Comparison of ENCODE assay signal across 23 mouse cellular contexts in the genomic region with DNA sequence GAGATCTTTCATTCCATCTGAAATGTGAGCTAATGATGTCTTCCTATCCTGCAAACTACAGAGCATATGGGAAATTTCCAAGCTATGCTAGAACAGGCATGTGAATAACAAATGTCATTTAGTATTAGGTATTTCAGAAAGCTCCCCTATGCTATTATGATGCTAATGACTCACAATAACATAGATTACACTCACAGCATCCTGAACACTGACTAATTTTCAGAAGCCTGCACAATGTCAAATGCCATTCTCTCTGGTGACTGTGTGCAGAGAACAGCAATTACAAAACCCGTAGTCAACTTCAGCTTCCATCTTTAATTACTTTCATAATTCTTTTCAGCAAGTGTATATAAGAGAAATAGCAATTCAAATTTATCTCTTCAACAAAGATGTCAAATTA.
A peak's percentile ranks its signal among the peaks of the same experiment; 100 is the strongest.
DNase-seq lines count a peak whose midpoint lies in the region; ATAC-seq and TF ChIP-seq lines count a peak whose summit lies in the region.
"Had no signal": no experiment of that assay in that cellular context is flagged by ENCODE, and none has a peak within 500 bp of the region (broad histone marks: within the 10 kb centered on the region; RNA-seq: fewer than 3 reads in every experiment).

No protein-coding gene starts in this region.

- no peaks in the 10 kb centered on the region for H3K9me3 ChIP-seq in heart, postnatal 0 days (replicated peaks; ENCODE audit: control insufficient read depth, low read length)
- no peaks in the 10 kb centered on the region for H3K9me3 ChIP-seq in heart, embryonic 11.5 days (replicated peaks; ENCODE audit: control insufficient read depth, low read length)
- H3K9me3 ChIP-seq in midbrain, embryonic 14.5 days (ENCODE audit: control insufficient read depth, low read length): no peaks in the 10 kb centered on the region
- no peaks in the 10 kb centered on the region for H3K9me3 ChIP-seq in midbrain, embryonic 13.5 days
- H3K9me3 ChIP-seq: forebrain, embryonic 10.5 days; heart, embryonic 13.5 days; hindbrain, embryonic 12.5 days; hindbrain, embryonic 15.5 days had no signal

- no peaks in the 10 kb centered on the region; the same call in 1 of the 2 replicates for H3K36me3 ChIP-seq in heart, postnatal 0 days (replicated peaks; ENCODE audit: control insufficient read depth, insufficient read depth, low read length)
- H3K36me3 ChIP-seq in heart, embryonic 11.5 days (ENCODE audit: control insufficient read depth, insufficient read depth, low read length): no peaks in the 10 kb centered on the region
- H3K36me3 ChIP-seq in midbrain, embryonic 14.5 days (ENCODE audit: control insufficient read depth, insufficient read depth, low read length): no peaks in the 10 kb centered on the region
- H3K36me3 ChIP-seq in midbrain, embryonic 13.5 days: no peaks in the 10 kb centered on the region
- H3K36me3 ChIP-seq: forebrain, embryonic 10.5 days; heart, embryonic 13.5 days; hindbrain, embryonic 12.5 days; hindbrain, embryonic 15.5 days had no signal

- ATAC-seq in heart, postnatal 0 days (ENCODE audit: insufficient read depth, low read depth): peak; percentile 20; the same call in 1 of the 2 replicates
- ATAC-seq in heart, embryonic 11.5 days (replicated peaks; ENCODE audit: insufficient number of reproducible peaks, low FRiP score, low TSS enrichment): no peak
- no peak for ATAC-seq in midbrain, embryonic 14.5 days (ENCODE audit: low FRiP score, low TSS enrichment)
- ATAC-seq in midbrain, embryonic 13.5 days: no peak
- ATAC-seq: activated CD4-positive, CD25-positive, alpha-beta regulatory T cell, adult 4 months; CD4-positive, CD25-positive, alpha-beta regulatory T cell, adult 4 months; forebrain, embryonic 14.5 days; inflammation-experienced regulatory T-cells, adult 6 months; intestine, embryonic 16.5 days had no signal

- no peak overlapping the region for H3K9ac ChIP-seq in heart, postnatal 0 days (replicated peaks; ENCODE audit: low read depth, low read length)
- H3K9ac ChIP-seq in heart, embryonic 11.5 days (ENCODE audit: low read depth, low read length): no peak overlapping the region
- H3K9ac ChIP-seq in midbrain, embryonic 14.5 days (replicated peaks; ENCODE audit: low read length): no peak overlapping the region
- H3K9ac ChIP-seq in midbrain, embryonic 13.5 days (replicated peaks): no peak overlapping the region
- H3K9ac ChIP-seq: heart, embryonic 13.5 days; hindbrain, embryonic 12.5 days; hindbrain, embryonic 15.5 days had no signal

- no peak overlapping the region for H3K4me3 ChIP-seq in heart, postnatal 0 days (ENCODE audit: low read depth, low read length)
- H3K4me3 ChIP-seq in heart, embryonic 11.5 days (ENCODE audit: low read depth, low read length): no peak overlapping the region
- H3K4me3 ChIP-seq in midbrain, embryonic 14.5 days (replicated peaks; ENCODE audit: low read depth, low read length): no peak overlapping the region
- H3K4me3 ChIP-seq in midbrain, embryonic 13.5 days (replicated peaks): no peak overlapping the region
- H3K4me3 ChIP-seq: forebrain, embryonic 10.5 days; gastrocnemius, adult 2 months; heart, embryonic 13.5 days; hindbrain, embryonic 12.5 days; hindbrain, embryonic 15.5 days had no signal

- no peak for TF ChIP-seq EP300 in heart, postnatal 0 days (IDR thresholded peaks at IDR 0.05; ENCODE audit: low read depth)

- WGBS in heart, postnatal 0 days: 57% methylated on average over 1 of the region's 1 CpGs
- WGBS in heart, embryonic 11.5 days (ENCODE audit: insufficient replicate concordance): 61% methylated on average over 1 of the region's 1 CpGs
- WGBS in midbrain, embryonic 14.5 days: 62% methylated on average over 1 of the region's 1 CpGs
- 76% methylated on average over 1 of the region's 1 CpGs for WGBS in midbrain, embryonic 13.5 days

- H3K27ac ChIP-seq in heart, postnatal 0 days (ENCODE audit: low read depth): no peak overlapping the region
- no peak overlapping the region for H3K27ac ChIP-seq in heart, embryonic 11.5 days (ENCODE audit: low read depth, low read length)
- no peak overlapping the region for H3K27ac ChIP-seq in midbrain, embryonic 14.5 days (replicated peaks; ENCODE audit: low read depth, low read length)
- H3K27ac ChIP-seq in midbrain, embryonic 13.5 days: no peak overlapping the region
- H3K27ac ChIP-seq: forebrain, embryonic 10.5 days; gastrocnemius, adult 2 months; heart, embryonic 13.5 days; hindbrain, embryonic 12.5 days; hindbrain, embryonic 15.5 days had no signal

- DNase-seq in heart, postnatal 0 days (ENCODE audit: low spot score): no peak
- peak; percentile 15 for DNase-seq in midbrain, embryonic 14.5 days
- peak; percentile 33 for DNase-seq in brain, embryonic 14.5 days (ENCODE audit: low read depth)
- no peak for DNase-seq in gastrocnemius, adult 8-10 months (ENCODE audit: low spot score in 2 of 2)
- DNase-seq: adrenal gland, adult 8-10 months; adrenal gland, postnatal 25 days; cerebellum, adult 18-20 months; cerebellum, adult 9-10 months; cerebellum, postnatal 14 days; gastrocnemius, adult 2 months; gastrocnemius, postnatal 25 days; heart, adult 18-20 months had no signal

- no peak for TF ChIP-seq POLR2A in brain, embryonic 14.5 days (IDR thresholded peaks at IDR 0.05; ENCODE audit: borderline replicate concordance, extremely low read depth, insufficient read depth, insufficient read length, poor library complexity, severe bottlenecking)

- no peaks in the 10 kb centered on the region for H3K27me3 ChIP-seq in heart, postnatal 0 days (ENCODE audit: control insufficient read depth, insufficient read depth, low read length)
- H3K27me3 ChIP-seq in heart, embryonic 11.5 days (ENCODE audit: control insufficient read depth, insufficient read depth, low read length): no peaks in the 10 kb centered on the region
- H3K27me3 ChIP-seq in midbrain, embryonic 14.5 days (ENCODE audit: control insufficient read depth, insufficient read depth, low read length): no peaks in the 10 kb centered on the region
- no peaks in the 10 kb centered on the region for H3K27me3 ChIP-seq in midbrain, embryonic 13.5 days
- H3K27me3 ChIP-seq: heart, embryonic 13.5 days; hindbrain, embryonic 12.5 days; hindbrain, embryonic 15.5 days had no signal

- TF ChIP-seq CTCF in heart, postnatal 0 days (IDR thresholded peaks at IDR 0.05; ENCODE audit: low read depth): no peak
- no peak for TF ChIP-seq CTCF in brain, embryonic 14.5 days (IDR thresholded peaks at IDR 0.05; ENCODE audit: borderline replicate concordance, extremely low read depth, insufficient read depth, insufficient read length)

- H3K4me1 ChIP-seq in heart, postnatal 0 days (ENCODE audit: control insufficient read depth, insufficient read depth): no peaks in the 10 kb centered on the region
- no peaks in the 10 kb centered on the region for H3K4me1 ChIP-seq in heart, embryonic 11.5 days (ENCODE audit: control insufficient read depth, insufficient read depth, low read length)
- no peaks in the 10 kb centered on the region for H3K4me1 ChIP-seq in midbrain, embryonic 14.5 days (ENCODE audit: control insufficient read depth, insufficient read depth, low read length)
- no peaks in the 10 kb centered on the region for H3K4me1 ChIP-seq in midbrain, embryonic 13.5 days (replicated peaks)
- H3K4me1 ChIP-seq: forebrain, embryonic 10.5 days; heart, embryonic 13.5 days; hindbrain, embryonic 12.5 days; hindbrain, embryonic 15.5 days had no signal

- no peak overlapping the region for H3K4me2 ChIP-seq in heart, postnatal 0 days (ENCODE audit: low read depth, low read length)
- no peak overlapping the region for H3K4me2 ChIP-seq in heart, embryonic 11.5 days
- no peak overlapping the region for H3K4me2 ChIP-seq in midbrain, embryonic 14.5 days (ENCODE audit: low read length)
- H3K4me2 ChIP-seq in midbrain, embryonic 13.5 days (replicated peaks): no peak overlapping the region
- H3K4me2 ChIP-seq: heart, embryonic 13.5 days; hindbrain, embryonic 12.5 days; hindbrain, embryonic 15.5 days had no signal

Comparison
In these comparisons a context has a peak if more than half of its experiments do, and no peak if none do; other contexts are left out.
1. DNase-seq: peak in midbrain, embryonic 14.5 days (single experiment) and brain, embryonic 14.5 days (single experiment); none in heart, postnatal 0 days (single experiment) and gastrocnemius, adult 8-10 months (0 of 2).